Mouse (Mus musculus) gastrocnemius, postnatal 14 days (tissue): ENCODE data around the gene Ptbp3. TPM values are rescaled to one million over a fixed set of nuclear protein-coding genes. Genes with fewer than 3 reads are reported as not detected.

Experiments
- DNase-seq: peaks from one replicate; pipeline ENCODE4 v3.0.0; 2021; ENCODE audit warnings: mixed read lengths
- intact Hi-C: fragments of 180-260 bp; cut with DNase I; formaldehyde crosslinking; loops from one replicate; pipeline ENCODE4 v1.15.1; 2025; ENCODE audit warnings: low total_unique reads
- total RNA-seq, 2 experiments: library from RNA; stranded (reverse); gene quantifications; 2 replicates each; pipeline ENCODE4 v1.2.3; 2021

Gene Ptbp3
- total RNA-seq, 2 experiments from 2014 or later, result 18.5 to 20.3 TPM

- no peak for DNase-seq
- intact Hi-C loops, result no loop called here
Observed at GRCm38 (mm10) chr4:59524875-59525274, 24.3 kb downstream of the Ptbp3 start.

- intact Hi-C loops, result no loop called here
- no peak for DNase-seq
Observed at GRCm38 (mm10) chr4:59510321-59510720, 38.8 kb downstream of the Ptbp3 start.

DNA sequence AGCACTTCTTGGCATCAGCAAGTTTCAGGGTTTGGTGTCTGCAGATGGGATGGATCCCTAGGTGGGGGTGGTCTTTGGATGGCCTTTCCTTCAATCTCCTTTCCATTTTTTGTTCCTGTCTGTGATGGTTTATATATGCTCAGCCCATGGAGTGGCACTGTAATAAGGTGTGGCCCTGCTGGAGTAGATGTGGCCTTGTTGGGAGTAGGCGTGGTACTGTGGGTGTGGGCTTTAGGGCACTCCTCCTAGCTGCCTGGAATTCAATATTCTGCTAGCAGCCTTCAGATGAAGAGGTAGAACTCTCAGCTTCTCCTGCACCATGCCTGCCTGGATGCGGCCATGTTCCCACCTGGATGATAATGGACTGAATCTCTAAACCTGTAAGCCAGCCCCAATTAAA is 39.6 kb downstream of the Ptbp3 start:
- no peak for DNase-seq
- intact Hi-C loops, result no loop called here

DNA sequence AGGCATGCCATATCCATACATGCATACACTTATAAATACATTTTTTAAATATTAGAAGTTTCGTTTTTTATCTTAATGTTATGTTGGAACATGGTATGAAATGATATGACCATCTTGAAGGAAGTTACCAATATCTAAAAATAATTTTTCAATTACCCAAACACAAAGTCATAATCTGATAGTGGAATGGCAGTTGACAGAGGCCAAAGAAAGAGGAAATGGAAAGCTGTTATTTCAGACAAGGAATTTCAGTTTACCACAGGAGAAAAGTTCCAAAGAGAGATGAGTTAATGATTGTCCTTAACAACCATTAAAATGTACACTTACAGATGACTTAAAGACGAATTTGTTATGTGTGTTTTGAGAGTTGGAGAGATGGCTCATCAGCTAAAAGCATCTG is 41.4 kb downstream of the Ptbp3 start:
- no peak for DNase-seq
- intact Hi-C loops, result no loop called here

GRCm38 (mm10) chr4:59506704-59507103 is 42.5 kb downstream of the Ptbp3 start:
- DNase-seq, result no peak
- intact Hi-C loops, result no loop called here

DNA sequence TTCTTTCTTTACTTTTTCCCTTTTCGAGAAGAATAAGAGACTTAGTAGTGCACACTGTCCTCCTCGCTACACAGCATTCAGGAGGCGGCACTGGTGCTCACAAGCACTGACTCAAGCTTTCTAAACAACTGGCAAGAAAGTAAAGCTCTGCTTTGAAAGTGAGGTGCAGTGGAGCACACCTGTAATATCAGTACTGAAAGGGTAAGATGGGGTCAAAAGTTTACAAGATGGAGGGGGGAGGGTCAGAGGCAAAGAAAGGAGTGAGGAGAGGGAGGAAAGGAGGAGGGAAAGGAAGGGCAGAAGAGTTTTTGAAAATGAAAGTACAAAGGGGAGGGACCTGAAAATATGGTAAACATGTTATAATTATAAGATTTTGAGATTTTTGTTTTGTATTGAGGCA is 43.7 kb downstream of the Ptbp3 start:
- no peak for DNase-seq
- intact Hi-C loops, result no loop called here

DNA sequence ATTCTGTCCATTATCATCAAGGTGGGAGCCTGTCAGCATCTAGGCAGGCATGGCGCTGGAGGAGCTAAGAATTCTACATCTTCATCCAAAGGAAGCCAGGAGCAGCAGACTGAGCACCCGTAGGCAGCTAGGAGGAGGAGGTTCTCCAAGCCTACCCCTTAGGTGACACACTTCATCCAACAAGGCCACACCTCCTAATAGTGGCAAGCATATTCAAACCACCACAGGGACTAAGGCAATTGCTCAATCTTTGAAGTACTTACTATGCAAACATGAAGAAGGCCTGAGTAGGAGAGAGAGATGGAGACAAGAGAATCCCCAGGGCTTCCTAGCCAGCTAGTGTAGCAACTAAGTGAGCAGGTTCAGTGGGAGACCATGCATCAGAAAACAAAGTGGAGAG is 58.1 kb downstream of the Ptbp3 start:
- intact Hi-C loops, result no loop called here
- DNase-seq, result no peak

DNA sequence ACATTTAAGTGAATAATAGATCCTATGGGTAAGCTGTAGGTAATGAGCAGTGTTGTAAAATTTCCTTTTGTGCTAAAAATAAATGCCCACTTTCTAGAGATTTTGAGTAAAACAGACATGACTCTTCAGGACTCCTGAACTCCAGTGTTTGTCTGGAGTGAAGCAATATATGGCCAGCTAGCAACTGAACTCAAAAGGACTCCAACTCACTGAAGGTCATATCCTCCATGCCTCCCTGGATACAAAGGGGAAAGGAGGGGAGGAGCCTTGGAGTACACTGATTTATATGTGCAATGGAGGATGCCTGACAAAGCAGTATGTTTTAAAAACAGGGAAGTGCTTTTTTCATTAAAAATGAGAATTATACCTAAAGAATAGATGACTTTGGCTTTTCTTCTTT is 77.9 kb downstream of the Ptbp3 start:
- intact Hi-C loops, result no loop called here
- no peak for DNase-seq

GRCm38 (mm10) chr4:59465449-59465848 is 83.7 kb downstream of the Ptbp3 start:
- no peak for DNase-seq
- intact Hi-C loops, result no loop called here

GRCm38 (mm10) chr4:59464661-59465060 is 84.5 kb downstream of the Ptbp3 start:
- no peak for DNase-seq
- intact Hi-C loops, result no loop called here

DNA sequence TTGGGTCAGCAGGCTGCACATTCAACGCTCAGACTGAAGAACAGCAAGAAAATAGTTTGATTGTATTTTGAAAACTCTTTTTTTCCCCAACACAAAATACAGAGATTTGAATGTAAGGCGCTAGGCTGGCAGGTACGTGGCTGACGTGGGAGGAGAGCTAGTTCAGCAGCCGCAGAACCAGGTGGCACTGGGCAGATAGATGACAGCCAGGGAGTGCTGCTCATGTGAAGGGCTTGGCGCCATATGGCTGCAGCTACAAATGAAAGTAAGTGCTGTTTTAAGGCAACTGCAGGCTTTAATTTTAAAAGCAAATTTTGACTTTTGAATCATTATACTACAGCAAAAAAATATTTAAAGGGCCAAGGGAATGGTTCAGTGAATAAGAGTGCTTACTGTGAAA is 86.7 kb downstream of the Ptbp3 start:
- no peak for DNase-seq

DNA sequence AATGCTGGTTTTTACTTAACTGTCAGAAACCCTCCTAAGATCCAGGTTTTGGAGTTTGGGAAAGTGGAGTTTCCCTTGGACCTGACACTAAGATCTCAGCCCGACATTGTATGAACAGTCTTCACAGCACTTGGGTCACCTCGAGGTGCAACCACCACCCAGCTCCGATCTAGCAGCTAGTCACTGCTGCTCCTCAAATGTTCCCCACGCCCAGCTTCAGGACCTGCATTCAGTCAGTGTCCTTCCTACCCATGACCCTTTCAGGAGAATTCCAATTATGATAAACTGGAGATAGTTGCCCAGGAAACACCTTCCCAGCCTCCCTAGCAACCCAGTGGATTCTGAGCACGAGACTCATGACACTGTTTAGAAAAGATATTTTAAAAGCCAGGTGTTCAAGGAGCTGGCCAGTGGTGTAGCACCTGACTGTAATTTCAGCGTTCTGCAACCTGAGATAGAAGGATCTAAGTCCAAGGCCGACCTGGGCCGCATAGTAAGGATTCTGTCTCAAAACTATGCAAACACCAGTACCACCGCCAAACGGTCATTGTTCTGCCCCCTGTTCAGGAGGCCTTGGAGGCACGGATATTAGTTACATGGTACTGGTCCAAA is 87.9 kb downstream of the Ptbp3 start:
- DNase-seq, result no peak
- intact Hi-C loops, result no loop called here

More for the DNA sequence above, 86.7 kb downstream of the Ptbp3 start:
- intact Hi-C loops, result no loop called here

DNA sequence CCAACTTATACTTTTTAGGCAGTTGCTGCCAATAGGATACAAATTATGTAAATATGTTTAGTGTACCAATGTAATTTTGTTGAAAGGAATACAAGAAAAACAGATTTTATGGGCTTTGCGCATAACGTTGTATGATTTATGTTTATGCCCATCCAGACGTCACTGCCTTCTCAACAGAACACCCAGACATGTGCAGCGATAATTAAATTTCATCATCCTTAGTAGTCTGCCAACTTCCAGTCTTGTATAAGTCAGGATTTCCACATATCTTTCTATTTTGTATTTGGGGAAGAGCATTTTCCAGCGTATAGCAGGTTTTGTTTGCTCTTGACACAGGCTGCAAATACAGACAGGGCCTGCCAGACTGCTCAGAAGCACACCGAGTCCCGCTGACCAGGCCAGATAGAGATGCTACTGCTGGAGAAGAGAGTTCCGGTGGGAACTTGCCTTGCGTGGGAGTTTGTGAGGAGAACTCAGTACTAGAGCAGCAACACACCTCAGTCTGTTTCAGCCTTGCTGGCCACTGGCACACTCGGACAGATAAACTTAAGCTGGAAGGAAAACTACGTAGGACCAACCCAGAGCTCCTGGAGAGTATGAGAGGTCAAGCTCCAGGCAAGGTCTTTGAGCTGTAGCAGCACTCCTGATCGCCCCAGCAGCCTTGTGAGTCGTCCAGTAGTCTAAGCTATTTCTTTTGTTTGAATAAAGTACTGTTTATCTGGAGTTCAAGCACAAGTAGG is 89.8 kb downstream of the Ptbp3 start:
- intact Hi-C loops, result no loop called here
- DNase-seq, result no peak

DNA sequence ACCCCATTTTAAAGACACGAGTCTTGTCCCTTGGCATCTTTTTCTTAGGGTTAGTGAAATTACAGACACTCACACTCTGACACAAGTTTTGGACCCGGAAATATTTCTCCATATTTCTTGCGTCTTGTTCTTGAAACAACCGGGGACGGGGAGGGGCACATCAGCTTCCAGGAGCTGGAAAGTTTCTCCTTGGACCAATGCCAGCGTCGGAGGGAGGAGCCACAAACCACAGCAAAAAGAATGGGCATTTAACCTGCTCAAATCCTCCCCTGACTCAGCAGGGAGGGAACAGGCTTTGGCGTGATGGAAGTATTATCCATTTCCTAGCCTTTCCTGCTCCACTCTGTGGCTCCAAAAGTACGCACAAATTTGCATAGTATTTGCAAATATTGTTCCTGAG is 91.2 kb downstream of the Ptbp3 start:
- intact Hi-C loops, result no loop called here
- no peak for DNase-seq

GRCm38 (mm10) chr4:59457091-59457490 is 92.1 kb downstream of the Ptbp3 start:
- no peak for DNase-seq
- intact Hi-C loops, result no loop called here

- no peak for DNase-seq
- intact Hi-C loops, result no loop called here
Observed at GRCm38 (mm10) chr4:59455465-59455864, 93.7 kb downstream of the Ptbp3 start.

GRCm38 (mm10) chr4:59454046-59454445 is 95.1 kb downstream of the Ptbp3 start:
- DNase-seq, result no peak
- intact Hi-C loops, result no loop called here

GRCm38 (mm10) chr4:59452503-59452933 is 96.6 kb downstream of the Ptbp3 start:
- intact Hi-C loops, result no loop called here
- no peak for DNase-seq

- intact Hi-C loops, result no loop called here
- DNase-seq, result no peak
Observed at GRCm38 (mm10) chr4:59450906-59451305, 98.3 kb downstream of the Ptbp3 start.

- intact Hi-C loops, result no loop called here
- DNase-seq, result no peak
Observed at GRCm38 (mm10) chr4:59450234-59450854, 98.8 kb downstream of the Ptbp3 start.

GRCm38 (mm10) chr4:59447296-59447695 is 101.9 kb downstream of the Ptbp3 start:
- DNase-seq, result no peak
- intact Hi-C loops, result no loop called here
